Mouse (Mus musculus): ENCODE results near the gene Zfpm1.

DNA sequence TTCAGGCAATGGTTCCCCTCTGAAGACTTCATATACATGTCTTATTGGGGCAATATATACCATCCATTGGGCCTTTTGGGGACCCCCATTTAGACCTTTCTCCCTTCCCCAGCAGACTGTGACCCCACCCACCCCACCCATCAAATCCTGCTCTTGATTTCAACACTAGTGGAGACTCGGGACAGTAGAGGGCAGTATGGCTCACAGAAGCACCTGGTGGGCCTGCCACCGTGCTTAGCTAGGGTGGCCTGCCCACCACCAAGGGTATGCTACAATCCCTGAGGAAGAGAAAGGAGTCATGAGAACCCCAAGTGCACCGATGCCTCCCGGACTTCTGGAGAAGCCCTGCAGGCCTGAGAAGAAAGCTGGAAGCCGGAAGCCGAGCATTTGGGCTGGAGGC is 56.9 kb downstream of the Zfpm1 start:
- TF ChIP-seq GATA1 (IDR thresholded peaks at IDR 0.05; ENCODE audit: borderline replicate concordance, low read length) (no peak), FLI1 (IDR thresholded peaks at IDR 0.05; ENCODE audit: low read length) (no peak)

Data from megakaryocyte, embryonic 14.5 days (primary cell).